Mouse (Mus musculus) liver, postnatal 0 days (tissue): Measurements from ENCODE around the gene Olfr975. TPM values are rescaled to one million over a fixed set of nuclear protein-coding genes. Genes with fewer than 3 reads are reported as not detected.

Experiments
- ATAC-seq: fragments of 200-750 bp; cut with Nextera tagmentation; 2 replicates; pipeline ENCODE4 v1.8.0; 2017; ENCODE audit warnings: mild to moderate bottlenecking, moderate library complexity
- DNase-seq: peaks from one replicate; pipeline ENCODE4 v3.0.0-alpha.2; 2016
- H3K27ac ChIP-seq: fragments of 300-500 bp; sonication (generic); 2 replicates; pipeline ENCODE4 v1.5.1; 2014; ENCODE audit warnings: antibody characterized with exemption, moderate library complexity, mild to moderate bottlenecking, low read depth
- H3K27me3 ChIP-seq: fragments of 300-500 bp; sonication (generic); 2 replicates; pipeline ENCODE4 v1.6.1; 2014; ENCODE audit warnings: low read length, control low read depth, mixed read lengths; ENCODE audit not compliant: insufficient read depth
- H3K36me3 ChIP-seq: fragments of 300-500 bp; sonication (generic); replicated peaks from 2 replicates; pipeline ENCODE4 v1.6.1; 2014; ENCODE audit warnings: mild to moderate bottlenecking, control low read depth, low read length, moderate library complexity, mixed read lengths; ENCODE audit not compliant: insufficient read depth
- H3K4me1 ChIP-seq: fragments of 300-500 bp; sonication (generic); 2 replicates; pipeline ENCODE4 v1.6.1; 2014; ENCODE audit warnings: antibody characterized with exemption, mild to moderate bottlenecking, control low read depth; ENCODE audit not compliant: insufficient read depth
- H3K4me2 ChIP-seq: fragments of 300-500 bp; sonication (generic); 2 replicates; pipeline ENCODE4 v1.6.1; 2014; ENCODE audit warnings: low read depth, mild to moderate bottlenecking, low read length, moderate library complexity, mixed read lengths
- H3K4me3 ChIP-seq: fragments of 300-500 bp; sonication (generic); 2 replicates; pipeline ENCODE4 v1.5.1; 2014; ENCODE audit warnings: low read depth, low read length
- H3K9ac ChIP-seq: fragments of 300-500 bp; sonication (generic); replicated peaks from 2 replicates; pipeline ENCODE4 v1.6.1; 2014; ENCODE audit warnings: mild to moderate bottlenecking, moderate library complexity
- H3K9me3 ChIP-seq: fragments of 300-500 bp; sonication (generic); 2 replicates; pipeline ENCODE4 v1.6.1; 2016; ENCODE audit warnings: mild to moderate bottlenecking, control low read depth, low read length, mixed read lengths
- CTCF ChIP-seq: sonication (generic); IDR thresholded peaks from 2 replicates; pipeline ENCODE4 v1.5.1; 2016; ENCODE audit warnings: antibody characterized with exemption, low read depth
- EP300 ChIP-seq: IDR thresholded peaks from 2 replicates; pipeline ENCODE4 v1.6.1; 2016; ENCODE audit warnings: antibody characterized with exemption, low read depth, mild to moderate bottlenecking
- WGBS: fragments of 180-500 bp; shearing (Covaris S2); extraction: QIAGEN DNeasy Blood & Tissue Kit; methylation state at CpG from one replicate; pipeline ENCODE4 v1.1.7; 2014; ENCODE audit not compliant: insufficient replicate concordance; 5-methylcytosine and 5-hydroxymethylcytosine counted together
- polyA plus RNA-seq: library from polyadenylated mRNA; unstranded; fragments of >200 nt; fragmentation: Nextera tagmentation; extraction: Ambion mirVana; gene quantifications from 2 replicates; pipeline ENCODE4 v1.2.1, GENCODE M21; 2015

Gene Olfr975
- polyA plus RNA-seq, 1 experiment from 2014 or later: not detected

DNA sequence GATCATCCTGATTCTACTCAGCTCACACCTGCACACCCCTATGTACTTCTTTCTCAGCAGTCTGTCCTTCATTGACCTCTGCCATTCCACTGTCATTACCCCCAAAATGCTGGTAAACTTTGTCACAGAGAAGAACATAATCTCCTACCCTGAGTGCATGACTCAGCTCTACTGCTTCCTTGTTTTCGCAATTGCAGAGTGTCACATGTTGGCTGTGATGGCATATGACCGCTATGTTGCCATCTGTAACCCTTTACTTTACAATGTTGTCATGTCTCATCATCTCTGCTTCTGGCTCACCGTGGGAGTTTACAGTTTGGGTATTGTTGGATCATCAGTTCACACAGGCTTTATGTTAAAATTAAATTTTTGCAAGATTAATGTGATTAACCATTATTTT, 41.9 kb downstream of the Olfr975 start:
- Histone ChIP-seq H3K4me1 (no peaks in the 10 kb centered on the region), H3K9me3 (no peaks in the 10 kb centered on the region), H3K4me3 (no peak overlapping the region), H3K27me3 (no peaks in the 10 kb centered on the region), H3K4me2 (no peak overlapping the region), H3K9ac (no peak overlapping the region), H3K27ac (no peak overlapping the region), H3K36me3 (no peaks in the 10 kb centered on the region)
- peak; percentile 70 for ATAC-seq
- 44% methylated on average over 3 of the region's 3 CpGs for WGBS
- no peak for DNase-seq
- TF ChIP-seq CTCF (no peak), EP300 (no peak)

DNA sequence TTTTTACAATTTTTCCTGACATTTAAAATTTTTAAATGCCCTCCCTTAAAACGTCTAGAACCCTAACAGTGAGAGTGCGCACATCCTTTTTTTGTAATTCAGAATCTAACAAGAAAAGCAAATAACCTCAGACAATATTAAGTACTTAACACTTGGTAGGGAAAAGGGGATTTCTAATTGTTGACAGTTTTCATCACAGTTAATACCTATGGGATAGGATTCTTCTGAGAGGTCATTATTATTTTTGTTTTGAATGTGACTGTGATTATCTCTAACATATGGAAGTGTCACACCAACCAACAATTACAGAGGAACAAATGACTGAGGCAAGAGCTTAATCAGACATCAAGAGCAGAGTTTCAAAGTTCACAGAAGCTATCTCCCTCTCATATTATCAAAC, 44.8 kb downstream of the Olfr975 start, which contains the start of gene Olfr229:
Gene Olfr229, plus strand, starts transcription at position 301 of the 400 bp plus-strand sequence.
- Histone ChIP-seq H3K36me3 (no peaks in the 10 kb centered on the region), H3K9ac (no peak within 1 kb of the TSS), H3K4me3 (no peak within 1 kb of the TSS), H3K27me3 (no peaks in the 10 kb centered on the region), H3K4me1 (no peaks in the 10 kb centered on the region), H3K9me3 (no peaks in the 10 kb centered on the region), H3K27ac (no peak within 1 kb of the TSS), H3K4me2 (no peak within 1 kb of the TSS)
- WGBS: 60% methylated on average over 2 of the region's 2 CpGs
- ATAC-seq (no peak), DNase-seq (no peak)
- TF ChIP-seq EP300: no peak

DNA sequence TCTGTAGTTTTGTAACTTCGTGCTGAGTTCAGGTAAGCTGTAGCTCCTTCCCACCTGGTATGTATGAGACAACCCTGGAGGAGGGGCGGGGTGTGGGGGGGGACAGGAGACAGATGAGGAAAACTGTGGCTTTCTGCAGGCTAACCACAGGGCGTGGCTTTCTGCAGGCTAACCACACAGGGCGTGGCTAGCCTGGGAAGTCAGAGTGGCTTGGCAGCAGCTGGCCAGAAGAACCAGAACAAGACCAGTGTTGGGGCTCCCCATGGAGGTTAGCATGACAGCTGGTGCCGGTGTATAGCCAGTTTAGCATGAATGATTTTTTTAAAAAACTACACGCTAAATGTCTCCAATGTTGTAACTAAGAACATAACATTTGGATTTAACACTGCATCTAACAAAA, 46.7 kb downstream of the Olfr975 start:
- Histone ChIP-seq H3K36me3 (no peaks in the 10 kb centered on the region), H3K27ac (no peak overlapping the region), H3K9me3 (no peaks in the 10 kb centered on the region), H3K4me1 (no peaks in the 10 kb centered on the region), H3K4me2 (no peak overlapping the region), H3K9ac (no peak overlapping the region), H3K4me3 (no peak overlapping the region), H3K27me3 (no peaks in the 10 kb centered on the region)
- peak; percentile 38; the same call in 1 of the 2 replicates for ATAC-seq
- TF ChIP-seq EP300 (no peak), CTCF (no peak)
- WGBS: 34% methylated on average over 6 of the region's 6 CpGs
- DNase-seq: peak; percentile 20

Other genes with a start within 250 kb of the Olfr975 start
- not detected in 2 replicates for gene Olfr149, start 244.9 kb downstream of the Olfr975 start, polyA plus RNA-seq
- gene Olfr965, start 240.7 kb downstream of the Olfr975 start, polyA plus RNA-seq: not detected in 2 replicates
- not detected in 2 replicates for gene Olfr150, start 221.1 kb downstream of the Olfr975 start, polyA plus RNA-seq
- not detected in 2 replicates for gene Olfr967, start 205.8 kb downstream of the Olfr975 start, polyA plus RNA-seq
- not detected in 2 replicates for gene Olfr968, start 168.8 kb downstream of the Olfr975 start, polyA plus RNA-seq
- not detected in 2 replicates for gene Olfr969, start 161.1 kb downstream of the Olfr975 start, polyA plus RNA-seq
- gene Olfr970, start 143.2 kb downstream of the Olfr975 start, polyA plus RNA-seq: not detected in 2 replicates
- gene Olfr971, start 115.2 kb downstream of the Olfr975 start, polyA plus RNA-seq: not detected in 2 replicates
- gene Olfr972, start 85.6 kb downstream of the Olfr975 start, polyA plus RNA-seq: not detected in 2 replicates
- gene Olfr229, start 44.7 kb downstream of the Olfr975 start, polyA plus RNA-seq: not detected in 2 replicates
- gene Olfr974, start 14.5 kb downstream of the Olfr975 start, polyA plus RNA-seq: not detected in 2 replicates
- not detected in 2 replicates for gene Olfr976, start 9.1 kb upstream of the Olfr975 start, polyA plus RNA-seq
- not detected in 2 replicates for gene Olfr978, start 40.1 kb upstream of the Olfr975 start, polyA plus RNA-seq
- not detected in 2 replicates for gene Olfr979, start 51.4 kb upstream of the Olfr975 start, polyA plus RNA-seq
- not detected in 2 replicates for gene Olfr980, start 57.5 kb upstream of the Olfr975 start, polyA plus RNA-seq
- gene Olfr981, start 69.4 kb upstream of the Olfr975 start, polyA plus RNA-seq: not detected in 2 replicates
- gene Olfr982, start 121.8 kb upstream of the Olfr975 start, polyA plus RNA-seq: not detected in 2 replicates
- gene Olfr983, start 141.5 kb upstream of the Olfr975 start, polyA plus RNA-seq: not detected in 2 replicates
- not detected in 2 replicates for gene Olfr984, start 162.2 kb upstream of the Olfr975 start, polyA plus RNA-seq
- gene Olfr985, start 178.1 kb upstream of the Olfr975 start, polyA plus RNA-seq: not detected in 2 replicates
- not detected in 2 replicates for gene Tmem225, start 196.1 kb upstream of the Olfr975 start, polyA plus RNA-seq
- not detected in 2 replicates for gene Olfr986, start 228.9 kb upstream of the Olfr975 start, polyA plus RNA-seq
- gene Zfp202, start 240.3 kb upstream of the Olfr975 start, polyA plus RNA-seq: 0.60 and 0.78 TPM in 2 replicates